In genomic region chr1:135062936-135063335, GRCm38 (mm10) we compare ENCODE assay signal across 17 mouse cellular contexts. TPM values are rescaled to one million over a fixed set of nuclear protein-coding genes. Genes with fewer than 3 reads are reported as not detected.
DNase-seq lines count a peak whose midpoint lies in the region; ATAC-seq and TF ChIP-seq lines count a peak whose summit lies in the region.
"Had no signal": no experiment of that assay in that cellular context is flagged by ENCODE, and none has a peak within 500 bp of the region (broad histone marks: within the 10 kb centered on the region; RNA-seq: fewer than 3 reads in every experiment).

No protein-coding gene starts in this region.

- TF ChIP-seq POLR2A in bone marrow, adult 2 months (IDR thresholded peaks at IDR 0.05; ENCODE audit: borderline replicate concordance, control insufficient read depth, low read depth, low read length): no peak

- H3K36me3 ChIP-seq in hindbrain, postnatal 0 days (ENCODE audit: insufficient read depth, low read length): no peaks in the 10 kb centered on the region
- no peaks in the 10 kb centered on the region for H3K36me3 ChIP-seq in hindbrain, embryonic 14.5 days (replicated peaks; ENCODE audit: control insufficient read depth, insufficient read depth)
- H3K36me3 ChIP-seq in stomach, embryonic 14.5 days (ENCODE audit: control insufficient read depth, insufficient read depth, low read length): no peaks in the 10 kb centered on the region
- H3K36me3 ChIP-seq in stomach, postnatal 0 days (ENCODE audit: control insufficient read depth, insufficient read depth, low read length): no peaks in the 10 kb centered on the region
- H3K36me3 ChIP-seq: heart, embryonic 13.5 days; liver, embryonic 15.5 days had no signal

- no peaks in the 10 kb centered on the region for H3K9me3 ChIP-seq in hindbrain, postnatal 0 days (ENCODE audit: low read length)
- no peaks in the 10 kb centered on the region for H3K9me3 ChIP-seq in hindbrain, embryonic 14.5 days (ENCODE audit: control insufficient read depth, low read length)
- H3K9me3 ChIP-seq in stomach, embryonic 14.5 days (ENCODE audit: control insufficient read depth, low read depth, low read length): no peaks in the 10 kb centered on the region
- H3K9me3 ChIP-seq in stomach, postnatal 0 days (ENCODE audit: control insufficient read depth, low read length): no peaks in the 10 kb centered on the region
- H3K9me3 ChIP-seq: liver, embryonic 15.5 days had no signal

- no peak overlapping the region for H3K27ac ChIP-seq in hindbrain, postnatal 0 days
- H3K27ac ChIP-seq in hindbrain, embryonic 14.5 days: no peak overlapping the region
- no peak overlapping the region for H3K27ac ChIP-seq in stomach, embryonic 14.5 days (ENCODE audit: low read length)
- no peak overlapping the region for H3K27ac ChIP-seq in stomach, postnatal 0 days (replicated peaks)
- no peak overlapping the region for H3K27ac ChIP-seq in bone marrow, adult 2 months (ENCODE audit: control insufficient read depth, insufficient read depth, low read depth, low read length, poor library complexity)
- H3K27ac ChIP-seq: heart, embryonic 13.5 days; liver, embryonic 15.5 days had no signal

- no peak for TF ChIP-seq EP300 in stomach, postnatal 0 days (optimal IDR thresholded peaks at IDR 0.05)

- 74% methylated on average over 5 of the region's 5 CpGs for WGBS in hindbrain, postnatal 0 days
- 65% methylated on average over 5 of the region's 5 CpGs for WGBS in hindbrain, embryonic 14.5 days
- WGBS in stomach, embryonic 14.5 days: 65% methylated on average over 5 of the region's 5 CpGs
- 70% methylated on average over 5 of the region's 5 CpGs for WGBS in stomach, postnatal 0 days
- WGBS in bone marrow, adult 2 months: 71% methylated on average over 5 of the region's 5 CpGs

- no peaks in the 10 kb centered on the region for H3K27me3 ChIP-seq in hindbrain, postnatal 0 days (ENCODE audit: insufficient read depth, low read length)
- no peaks in the 10 kb centered on the region for H3K27me3 ChIP-seq in hindbrain, embryonic 14.5 days (ENCODE audit: control insufficient read depth, insufficient read depth, low read length)
- no peaks in the 10 kb centered on the region for H3K27me3 ChIP-seq in stomach, embryonic 14.5 days (ENCODE audit: control insufficient read depth, insufficient read depth, low read length)
- no peaks in the 10 kb centered on the region for H3K27me3 ChIP-seq in stomach, postnatal 0 days (ENCODE audit: control insufficient read depth, insufficient read depth, low read length)
- H3K27me3 ChIP-seq: liver, embryonic 15.5 days had no signal

- DNase-seq in hindbrain, postnatal 0 days (ENCODE audit: low spot score): no peak
- no peak for DNase-seq in hindbrain, embryonic 14.5 days (ENCODE audit: low spot score)
- no peak for DNase-seq in stomach, postnatal 0 days (ENCODE audit: low spot score)
- no peak for DNase-seq in kidney, adult 11 months
- DNase-seq in spleen, postnatal 10 days (ENCODE audit: low spot score in 2 of 2): no peak
- DNase-seq: adrenal gland, postnatal 10 days; cerebellum, adult 8-10 months; gastrocnemius, postnatal 36 days; heart, postnatal 4 days; right cerebral cortex, postnatal 14 days had no signal

- H3K4me1 ChIP-seq in hindbrain, postnatal 0 days (ENCODE audit: insufficient read depth, low read length): no peaks in the 10 kb centered on the region
- H3K4me1 ChIP-seq in hindbrain, embryonic 14.5 days (replicated peaks; ENCODE audit: control insufficient read depth, insufficient read depth, low read length): no peaks in the 10 kb centered on the region
- no peaks in the 10 kb centered on the region for H3K4me1 ChIP-seq in stomach, embryonic 14.5 days (ENCODE audit: control insufficient read depth, insufficient read depth, low read length)
- no peaks in the 10 kb centered on the region for H3K4me1 ChIP-seq in stomach, postnatal 0 days (replicated peaks; ENCODE audit: control insufficient read depth, insufficient read depth)
- H3K4me1 ChIP-seq in bone marrow, adult 2 months (ENCODE audit: control insufficient read depth, insufficient read depth, low read length): no peaks in the 10 kb centered on the region
- H3K4me1 ChIP-seq: heart, embryonic 13.5 days; liver, embryonic 15.5 days had no signal

- no peak overlapping the region for H3K4me2 ChIP-seq in hindbrain, postnatal 0 days (ENCODE audit: low read depth, low read length)
- no peak overlapping the region for H3K4me2 ChIP-seq in hindbrain, embryonic 14.5 days (replicated peaks)
- no peak overlapping the region for H3K4me2 ChIP-seq in stomach, embryonic 14.5 days (replicated peaks; ENCODE audit: low read depth, low read length)
- no peak overlapping the region for H3K4me2 ChIP-seq in stomach, postnatal 0 days (replicated peaks; ENCODE audit: low read depth)
- H3K4me2 ChIP-seq: heart, embryonic 13.5 days; liver, embryonic 15.5 days had no signal

- no peak overlapping the region for H3K4me3 ChIP-seq in hindbrain, postnatal 0 days (ENCODE audit: low read length)
- no peak overlapping the region for H3K4me3 ChIP-seq in hindbrain, embryonic 14.5 days (replicated peaks; ENCODE audit: low read length)
- H3K4me3 ChIP-seq in stomach, embryonic 14.5 days (ENCODE audit: low read depth, low read length): no peak overlapping the region
- no peak overlapping the region for H3K4me3 ChIP-seq in stomach, postnatal 0 days (ENCODE audit: low read depth, low read length)
- H3K4me3 ChIP-seq in bone marrow, adult 2 months (replicated peaks; ENCODE audit: control insufficient read depth, low read depth, low read length): no peak overlapping the region
- H3K4me3 ChIP-seq: erythroblast, embryonic 14.5 days; heart, embryonic 13.5 days; liver, embryonic 15.5 days had no signal

- H3K9ac ChIP-seq in hindbrain, postnatal 0 days (replicated peaks; ENCODE audit: low read length): no peak overlapping the region
- no peak overlapping the region for H3K9ac ChIP-seq in hindbrain, embryonic 14.5 days
- H3K9ac ChIP-seq in stomach, embryonic 14.5 days (replicated peaks; ENCODE audit: low read depth, low read length): no peak overlapping the region
- no peak overlapping the region for H3K9ac ChIP-seq in stomach, postnatal 0 days (ENCODE audit: low read length)
- H3K9ac ChIP-seq: heart, embryonic 13.5 days; liver, embryonic 15.5 days had no signal

- TF ChIP-seq CTCF in hindbrain, postnatal 0 days (IDR thresholded peaks at IDR 0.05; ENCODE audit: low read depth): peak; percentile 16; the same call in 1 of the 2 replicates
- no peak; the same call in 1 of the 2 replicates for TF ChIP-seq CTCF in stomach, postnatal 0 days (IDR thresholded peaks at IDR 0.05; ENCODE audit: low read depth)
- 0 out of 2 replicates have a peak, but pooled peaks have one; percentile 8 for TF ChIP-seq CTCF in bone marrow, adult 2 months (IDR thresholded peaks at IDR 0.05; ENCODE audit: control insufficient read depth, insufficient read depth, low read length)

- no peak for ATAC-seq in hindbrain, postnatal 0 days
- no peak for ATAC-seq in hindbrain, embryonic 14.5 days (ENCODE audit: low FRiP score)
- 0 out of 2 replicates have a peak, but pooled peaks have one; percentile 56 for ATAC-seq in stomach, embryonic 14.5 days (ENCODE audit: insufficient number of reproducible peaks, insufficient read depth, low FRiP score, low read depth)
- ATAC-seq in stomach, postnatal 0 days (ENCODE audit: low FRiP score, low TSS enrichment): no peak
- ATAC-seq: forebrain, embryonic 14.5 days had no signal

RNA-seq across cellular contexts. Expression of gene Lgr6, which starts 42.1 kb away (rescaled TPM):
- total RNA-seq in hindbrain, postnatal 0 days (2014; rRNA removed): 4.6 and 5.0 TPM in 2 replicates
- polyA plus RNA-seq in hindbrain, postnatal 0 days (2015; fragmentation: Nextera tagmentation; extraction: Ambion mirVana): 2.7 and 3.1 TPM in 2 replicates
- 1.2 and 1.4 TPM in 2 replicates for polyA plus RNA-seq in hindbrain, embryonic 14.5 days (2014; fragmentation: Nextera tagmentation; extraction: Ambion mirVana)
- polyA plus RNA-seq in stomach, embryonic 14.5 days (2014; fragmentation: Nextera tagmentation; extraction: Ambion mirVana): 1.5 and 1.8 TPM in 2 replicates
- polyA plus RNA-seq in stomach, postnatal 0 days (2015; fragmentation: Nextera tagmentation; extraction: Ambion mirVana): 0.35 and 1.0 TPM in 2 replicates
- not detected in 2 replicates for polyA plus RNA-seq in bone marrow, adult 2 months (2011; ENCODE audit: insufficient read depth, insufficient read length, low replicate concordance, missing spikeins)
- total RNA-seq: megakaryocyte-erythroid progenitor cell, adult 5-6 weeks had no signal
- polyA plus RNA-seq: erythroblast, embryonic 14.5 days had no signal
